16 mouse cellular contexts compared by ENCODE assay signal in genomic region chr9:103038705-103039104, GRCm38 (mm10).
"Had no signal": no experiment of that assay in that cellular context is flagged by ENCODE, and none has a peak within 500 bp of the region (broad histone marks: within the 10 kb centered on the region; RNA-seq: fewer than 3 reads in every experiment).

No protein-coding gene starts in this region.

- H3K4me1 ChIP-seq: midbrain, embryonic 10.5 days; midbrain, embryonic 12.5 days; neural tube, embryonic 13.5 days; neural tube, embryonic 15.5 days had no signal

- ATAC-seq: midbrain, embryonic 16.5 days had no signal

- H3K9ac ChIP-seq: lung, embryonic 14.5 days; midbrain, embryonic 12.5 days; neural tube, embryonic 13.5 days; neural tube, embryonic 15.5 days had no signal

- H3K27ac ChIP-seq: midbrain, embryonic 10.5 days; midbrain, embryonic 12.5 days; neural tube, embryonic 13.5 days; neural tube, embryonic 15.5 days had no signal

- H3K4me3 ChIP-seq: midbrain, embryonic 10.5 days; midbrain, embryonic 12.5 days; myocyte; neural tube, embryonic 13.5 days; neural tube, embryonic 15.5 days had no signal

- H3K4me2 ChIP-seq: lung, embryonic 14.5 days; midbrain, embryonic 12.5 days; neural tube, embryonic 13.5 days; neural tube, embryonic 15.5 days had no signal

- H3K36me3 ChIP-seq: midbrain, embryonic 10.5 days; midbrain, embryonic 12.5 days; neural tube, embryonic 13.5 days; neural tube, embryonic 15.5 days had no signal

- H3K9me3 ChIP-seq: midbrain, embryonic 10.5 days; neural tube, embryonic 13.5 days; neural tube, embryonic 15.5 days had no signal

- H3K27me3 ChIP-seq: midbrain, embryonic 12.5 days; neural tube, embryonic 13.5 days; neural tube, embryonic 15.5 days had no signal

- DNase-seq: lung, embryonic 14.5 days; midbrain, embryonic 14.5 days; retina, postnatal 1 day; right cerebral cortex, adult 18-20 months; right cerebral cortex, postnatal 25 days; right cerebral cortex, postnatal 4 days; spleen, adult 18-20 months; thymus, adult 18-20 months; thymus, postnatal 14 days; thymus, postnatal 36 days had no signal
